Mouse (Mus musculus): ENCODE data around the gene Supt3.

GRCm38 (mm10) chr17:44945333-44945732 lies 168.4 kb downstream of the Supt3 start:
- TF ChIP-seq CTCF (IDR thresholded peaks at IDR 0.05; ENCODE audit: borderline replicate concordance, insufficient read depth, low read depth, low read length) (no peak), POLR2A (IDR thresholded peaks at IDR 0.05; ENCODE audit: borderline replicate concordance, insufficient read depth, low read length) (no peak)

All from cerebellum, adult 2 months (tissue).